Mouse (Mus musculus) forebrain, embryonic 14.5 days (tissue): ENCODE results near the gene Sirt4. TPM values are rescaled to one million over a fixed set of nuclear protein-coding genes. Genes with fewer than 3 reads are reported as not detected.
"Not testable (repeated sequence)": the region's sequence is repeated elsewhere in the genome, so short reads cannot be mapped to it uniquely, and the experiment has no call there.

Experiments
- ATAC-seq: fragments of 200-750 bp; cut with Nextera tagmentation; 2 replicates; pipeline ENCODE4 v1.8.0; 2017; ENCODE audit warnings: mild to moderate bottlenecking, moderate library complexity
- DNase-seq: peaks from one replicate; pipeline ENCODE4 v3.0.0-alpha.2; 2015; ENCODE audit warnings: low spot score
- H3K27ac ChIP-seq: fragments of 300-500 bp; sonication (generic); 2 replicates; pipeline ENCODE4 v1.5.1; 2014; ENCODE audit warnings: low read depth, mild to moderate bottlenecking, control low read depth, low read length, moderate library complexity
- H3K27me3 ChIP-seq: fragments of 300-500 bp; sonication (generic); replicated peaks from 2 replicates; pipeline ENCODE4 v1.6.1; 2014; ENCODE audit warnings: low read length, control low read depth, mixed read lengths; ENCODE audit not compliant: control insufficient read depth, insufficient read depth
- H3K36me3 ChIP-seq: fragments of 300-500 bp; sonication (generic); 2 replicates; pipeline ENCODE4 v1.6.1; 2014; ENCODE audit warnings: low read length, control low read depth; ENCODE audit not compliant: control insufficient read depth, insufficient read depth
- H3K4me1 ChIP-seq: fragments of 300-500 bp; sonication (generic); 2 replicates; pipeline ENCODE4 v1.6.1; 2014; ENCODE audit warnings: antibody characterized with exemption, low read length, control low read depth; ENCODE audit not compliant: control insufficient read depth, insufficient read depth
- H3K4me2 ChIP-seq: fragments of 300-500 bp; sonication (generic); 2 replicates; pipeline ENCODE4 v1.6.1; 2014; ENCODE audit warnings: mild to moderate bottlenecking, control low read depth, low read length
- H3K4me3 ChIP-seq: fragments of 300-500 bp; sonication (generic); 2 replicates; pipeline ENCODE4 v1.5.1; 2014; ENCODE audit warnings: low read depth, low read length, control low read depth
- H3K9ac ChIP-seq: fragments of 300-500 bp; sonication (generic); 2 replicates; pipeline ENCODE4 v1.6.1; 2014; ENCODE audit warnings: mild to moderate bottlenecking, low read length, control low read depth, moderate library complexity
- H3K9me3 ChIP-seq: fragments of 300-500 bp; sonication (generic); replicated peaks from 2 replicates; pipeline ENCODE4 v1.6.1; 2016; ENCODE audit warnings: low read length, control low read depth, mixed read lengths; ENCODE audit not compliant: control insufficient read depth
- WGBS: fragments of 180-500 bp; shearing (Covaris S2); extraction: QIAGEN DNeasy Blood & Tissue Kit; methylation state at CpG from one replicate; pipeline ENCODE4 v1.1.7; 2014; 5-methylcytosine and 5-hydroxymethylcytosine counted together
- polyA plus RNA-seq: library from polyadenylated mRNA; unstranded; fragments of >200 nt; fragmentation: Nextera tagmentation; extraction: Ambion mirVana; gene quantifications from 2 replicates; pipeline ENCODE4 v1.2.1, GENCODE M21; 2014

Sirt4 gene
- polyA plus RNA-seq, 1 experiment from 2014 or later = 19.5 TPM

- Histone ChIP-seq H3K4me3 (no peak overlapping the region), H3K9me3 (no peaks in the 10 kb centered on the region), H3K9ac (no peak overlapping the region), H3K36me3 (peaks cover 98% of the 10 kb centered on the region), H3K27ac (no peak overlapping the region), H3K27me3 (no peaks in the 10 kb centered on the region), H3K4me2 (no peak overlapping the region), H3K4me1 (no peaks in the 10 kb centered on the region)
- ATAC-seq (no peak), DNase-seq (no peak)
- WGBS = 95% methylated on average over 3 of the region's 3 CpGs
Observed at GRCm38 (mm10) chr5:115449247-115449646, 35.3 kb downstream of the Sirt4 start.

- WGBS = 85% methylated on average over 17 of the region's 17 CpGs
- Histone ChIP-seq H3K27ac (no peak overlapping the region), H3K4me2 (no peak overlapping the region), H3K4me3 (no peak overlapping the region), H3K27me3 (no peaks in the 10 kb centered on the region), H3K4me1 (no peaks in the 10 kb centered on the region), H3K36me3 (peaks cover 99% of the 10 kb centered on the region), H3K9me3 (no peaks in the 10 kb centered on the region), H3K9ac (no peak overlapping the region)
- no peak for ATAC-seq
- no peak for DNase-seq
Observed at GRCm38 (mm10) chr5:115447108-115447507, 37.4 kb downstream of the Sirt4 start.

GRCm38 (mm10) chr5:115444130-115444529 is 40.4 kb downstream of the Sirt4 start:
- H3K4me2 ChIP-seq = no peak overlapping the region

GRCm38 (mm10) chr5:115442663-115443062 is 41.9 kb downstream of the Sirt4 start:
- WGBS = 73% methylated on average over 5 of the region's 5 CpGs
- not testable (repeated sequence) for H3K4me3 ChIP-seq, H3K9ac ChIP-seq, H3K9me3 ChIP-seq, H3K27ac ChIP-seq, H3K27me3 ChIP-seq, ATAC-seq, H3K4me2 ChIP-seq, DNase-seq
- H3K4me1 ChIP-seq = peaks cover 17% of the 10 kb centered on the region
- H3K36me3 ChIP-seq = peaks cover 99% of the 10 kb centered on the region

More at GRCm38 (mm10) chr5:115444130-115444529, 40.4 kb downstream of the Sirt4 start:
- DNase-seq = no peak
- peaks cover 3% of the 10 kb centered on the region for H3K4me1 ChIP-seq
- H3K36me3 ChIP-seq = peaks cover 99% of the 10 kb centered on the region
- H3K27ac ChIP-seq = no peak overlapping the region
- no peaks in the 10 kb centered on the region for H3K27me3 ChIP-seq
- WGBS = 78% methylated on average over 11 of the region's 11 CpGs
- no peak overlapping the region for H3K9ac ChIP-seq
- no peak overlapping the region for H3K4me3 ChIP-seq
- H3K9me3 ChIP-seq = no peaks in the 10 kb centered on the region
- no peak for ATAC-seq

GRCm38 (mm10) chr5:115441205-115441849 is 43.2 kb downstream of the Sirt4 start:
- no peaks in the 10 kb centered on the region for H3K9me3 ChIP-seq
- peak overlapping the region; percentile 75 for H3K27ac ChIP-seq
- no peaks in the 10 kb centered on the region for H3K27me3 ChIP-seq
- 26% methylated on average over 14 of the region's 14 CpGs for WGBS
- no peak overlapping the region for H3K4me2 ChIP-seq
- H3K36me3 ChIP-seq = peaks cover 96% of the 10 kb centered on the region
- H3K4me1 ChIP-seq = peaks cover 27% of the 10 kb centered on the region
- no peak overlapping the region for H3K9ac ChIP-seq
- no peak for ATAC-seq
- DNase-seq = peak; percentile 92
- H3K4me3 ChIP-seq = no peak overlapping the region

- Histone ChIP-seq H3K4me2 (peak overlapping the region; percentile 94), H3K27ac (peak overlapping the region; percentile 100), H3K9me3 (no peaks in the 10 kb centered on the region), H3K4me1 (peaks cover 51% of the 10 kb centered on the region), H3K27me3 (no peaks in the 10 kb centered on the region), H3K4me3 (no peak overlapping the region), H3K36me3 (peaks cover 94% of the 10 kb centered on the region), H3K9ac (peak overlapping the region; percentile 53)
- no peak for DNase-seq
- no peak for ATAC-seq
- WGBS = 17% methylated on average over 7 of the region's 7 CpGs
Observed at GRCm38 (mm10) chr5:115438667-115439066, 45.9 kb downstream of the Sirt4 start.

GRCm38 (mm10) chr5:115437945-115438315 is 46.6 kb downstream of the Sirt4 start:
- peaks cover 91% of the 10 kb centered on the region for H3K36me3 ChIP-seq
- H3K9ac ChIP-seq = peak overlapping the region; percentile 100
- no peaks in the 10 kb centered on the region for H3K27me3 ChIP-seq
- peaks cover 56% of the 10 kb centered on the region for H3K4me1 ChIP-seq
- 0% methylated on average over 2 of the region's 2 CpGs for WGBS
- H3K9me3 ChIP-seq = no peaks in the 10 kb centered on the region
- ATAC-seq (no peak), DNase-seq (peak; percentile 70)
- peak overlapping the region; percentile 99 for H3K4me3 ChIP-seq
- H3K27ac ChIP-seq = peak overlapping the region; percentile 100
- peak overlapping the region; percentile 94 for H3K4me2 ChIP-seq

- Histone ChIP-seq H3K4me1 (peaks cover 62% of the 10 kb centered on the region), H3K4me3 (peak overlapping the region; percentile 99), H3K9me3 (no peaks in the 10 kb centered on the region), H3K36me3 (peaks cover 90% of the 10 kb centered on the region), H3K27me3 (no peaks in the 10 kb centered on the region), H3K9ac (peak overlapping the region; percentile 100), H3K27ac (peak overlapping the region; percentile 100), H3K4me2 (peak overlapping the region; percentile 94)
- ATAC-seq (peak; percentile 0; the same call in 1 of the 2 replicates), DNase-seq (no peak)
- WGBS = 5% methylated on average over 7 of the region's 7 CpGs
Observed at GRCm38 (mm10) chr5:115437242-115437944, 47.1 kb downstream of the Sirt4 start.
